Mouse (Mus musculus) E14TG2a.4 (cell line): Measurements from ENCODE around the gene Adprh.

ENCODE experiments used
- CTCF ChIP-seq: conservative IDR thresholded peaks from 2 replicates; pipeline ENCODE4 v1.5.1; 2014; ENCODE audit warnings: low read length
- NANOG ChIP-seq: IDR thresholded peaks from 2 replicates; pipeline ENCODE4 v1.6.1; 2014; ENCODE audit warnings: borderline replicate concordance, low read length, mixed read lengths
- POU5F1 ChIP-seq: IDR thresholded peaks from 2 replicates; pipeline ENCODE4 v1.6.1; 2014; ENCODE audit warnings: low read length, borderline replicate concordance

- TF ChIP-seq CTCF: no peak
- TF ChIP-seq POU5F1: no peak
- no peak for TF ChIP-seq NANOG
Observed at GRCm38 (mm10) chr16:38473661-38474060, 21.2 kb upstream of the Adprh start.
